Mouse (Mus musculus): ENCODE data around the gene Ctsd.
"Not testable (repeated sequence)": the region's sequence is repeated elsewhere in the genome, so short reads cannot be mapped to it uniquely, and the experiment has no call there.

Ctsd gene

DNA sequence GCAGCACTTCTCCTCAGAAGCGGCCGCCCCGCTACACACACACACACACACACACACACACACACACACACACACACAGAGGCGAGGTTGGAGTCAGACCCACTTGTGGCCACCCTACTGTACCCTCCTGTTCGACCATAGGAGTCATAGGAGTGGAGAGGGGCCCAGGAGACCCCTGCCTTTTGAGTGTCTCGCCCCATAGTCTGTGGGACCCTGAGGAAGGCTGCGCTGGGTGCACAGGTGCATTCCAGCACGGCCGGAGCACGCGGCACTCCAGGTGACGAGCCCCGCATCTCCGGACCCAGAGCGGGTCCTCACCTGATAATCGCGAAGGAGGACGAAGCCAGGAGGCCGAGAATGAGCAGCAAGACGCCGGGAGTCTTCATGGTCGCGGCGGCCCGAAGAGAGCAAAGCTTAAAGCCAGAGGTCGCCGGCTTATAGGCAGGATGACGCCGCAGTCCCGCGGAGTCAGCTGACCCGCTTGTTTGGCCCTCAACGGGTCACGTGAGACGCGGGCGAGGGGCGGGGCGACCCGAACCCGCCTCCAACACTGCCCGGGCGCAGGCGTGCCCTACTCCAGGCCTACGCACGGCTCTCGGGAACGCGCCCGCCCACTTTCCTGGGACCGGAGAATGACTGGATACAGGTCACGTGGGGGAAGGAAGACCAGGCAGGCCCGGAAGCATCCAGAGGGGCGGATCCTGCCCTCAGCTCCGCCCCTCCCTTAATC lies at the start of gene Ctsd:
TSS of gene Ctsd (minus strand) at position 620 of the 730 bp plus-strand sequence.
- peak; percentile 95 for DNase-seq

- DNase-seq: no peak
Observed at GRCm38 (mm10) chr7:142437324-142437723, 49.5 kb upstream of the Ctsd start.

GRCm38 (mm10) chr7:142435524-142435923 lies 47.7 kb upstream of the Ctsd start:
- peak; percentile 51 for DNase-seq

DNA sequence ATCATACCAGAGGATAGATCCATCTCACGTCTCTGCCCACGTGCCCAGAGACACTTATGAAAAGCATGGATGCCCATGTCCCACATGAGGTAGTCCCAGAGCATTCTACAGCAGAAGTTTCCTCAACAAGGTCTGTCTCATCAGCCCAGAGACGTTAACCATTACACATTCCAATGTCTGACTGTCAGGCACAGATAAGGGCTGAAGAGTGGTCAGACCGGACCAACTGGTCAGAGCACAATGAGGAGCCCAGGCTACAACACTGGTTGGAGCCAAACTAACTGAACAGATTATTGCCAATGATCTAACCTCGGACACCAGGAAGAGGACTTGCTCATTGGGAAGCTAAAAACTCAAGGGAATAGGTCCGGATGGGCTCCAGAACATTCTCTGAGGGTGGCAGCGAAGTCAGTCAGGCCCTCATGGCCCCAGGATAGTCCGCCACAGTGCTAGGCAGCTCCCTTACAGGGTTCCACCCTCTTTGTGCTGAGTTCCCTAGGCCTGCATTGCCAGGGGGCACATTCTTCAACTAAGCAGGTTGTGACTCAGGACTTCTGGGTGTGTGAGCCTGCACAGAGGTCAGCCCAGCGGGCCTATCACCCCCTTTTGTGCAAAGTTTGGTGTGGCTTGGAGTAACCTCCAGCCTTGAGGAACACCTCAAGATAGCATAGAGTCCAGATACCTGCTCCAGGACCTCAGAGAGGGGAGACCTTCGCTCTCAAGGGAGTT lies 46.5 kb upstream of the Ctsd start, which contains the start of gene Syt8:
TSS of gene Syt8 (plus strand) at position 714 of the 729 bp plus-strand sequence.
- DNase-seq: no peak

DNA sequence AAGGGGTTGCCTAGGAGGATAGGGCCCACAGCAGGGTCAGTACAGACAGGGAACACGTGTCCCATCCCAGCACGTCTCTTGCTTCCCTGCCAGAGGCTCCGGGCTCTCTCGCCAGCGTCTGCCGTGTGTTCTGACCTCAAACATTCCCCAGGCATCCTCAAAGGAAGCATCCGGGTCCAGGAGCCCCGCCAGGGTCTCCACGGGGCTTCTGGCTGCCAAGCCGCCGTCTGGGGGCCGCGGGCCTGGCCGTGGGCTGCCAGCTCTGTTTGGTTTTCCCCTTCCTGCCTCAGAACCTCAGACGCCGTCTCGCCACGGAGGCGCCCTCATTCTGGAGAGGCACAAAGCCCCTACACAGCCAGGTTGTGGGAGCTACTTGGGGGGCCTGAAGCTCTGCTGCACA lies 45.8 kb upstream of the Ctsd start:
- DNase-seq: no peak

DNA sequence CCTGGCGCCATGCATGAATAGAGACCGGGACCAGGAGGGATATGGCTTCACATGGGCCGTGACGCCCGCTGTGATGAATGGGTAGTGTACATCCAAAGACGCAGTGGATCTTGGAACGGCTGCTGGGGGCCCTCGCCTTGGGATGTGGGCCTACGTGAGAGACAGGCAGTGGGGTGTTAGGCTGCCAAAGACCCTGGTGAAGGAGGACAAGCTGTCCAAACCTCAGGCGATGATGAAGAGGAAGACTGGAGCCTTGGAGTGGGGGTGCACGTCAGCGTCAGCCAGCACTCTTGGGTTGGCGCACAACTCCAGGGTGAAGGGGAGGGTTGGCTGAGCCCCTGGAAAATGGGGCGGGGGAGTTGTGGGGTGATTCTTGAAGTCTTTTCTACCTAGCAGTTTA lies 43.3 kb upstream of the Ctsd start:
- DNase-seq: no peak

DNA sequence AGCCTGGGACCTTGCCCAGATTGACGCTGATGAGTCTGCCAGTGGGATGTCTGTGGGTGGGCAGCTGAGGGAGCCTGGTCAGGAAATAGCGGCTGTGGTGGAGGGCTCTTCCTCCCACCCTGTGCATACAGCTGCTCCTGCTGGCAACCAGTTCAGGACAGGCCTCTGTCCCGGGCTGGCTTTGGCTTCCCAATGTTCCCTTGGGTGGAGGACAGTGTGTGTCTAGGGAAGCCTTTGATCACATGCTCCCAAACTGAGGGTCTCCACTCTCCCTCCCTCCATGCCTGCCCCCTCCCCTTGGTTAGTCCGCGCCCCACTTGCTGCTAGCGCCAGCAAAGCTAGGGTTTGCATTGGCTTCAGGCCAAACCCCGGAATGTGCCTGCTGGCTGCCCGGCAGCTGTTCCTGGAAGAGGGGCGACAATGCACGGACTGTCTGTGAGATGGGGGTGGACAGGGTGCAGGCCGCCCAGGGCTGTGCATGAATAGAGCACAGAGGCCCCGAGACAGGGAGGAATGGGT lies 42.4 kb upstream of the Ctsd start:
- DNase-seq: peak; percentile 68

GRCm38 (mm10) chr7:142428213-142428612 lies 40.4 kb upstream of the Ctsd start:
- DNase-seq: peak; percentile 50

DNA sequence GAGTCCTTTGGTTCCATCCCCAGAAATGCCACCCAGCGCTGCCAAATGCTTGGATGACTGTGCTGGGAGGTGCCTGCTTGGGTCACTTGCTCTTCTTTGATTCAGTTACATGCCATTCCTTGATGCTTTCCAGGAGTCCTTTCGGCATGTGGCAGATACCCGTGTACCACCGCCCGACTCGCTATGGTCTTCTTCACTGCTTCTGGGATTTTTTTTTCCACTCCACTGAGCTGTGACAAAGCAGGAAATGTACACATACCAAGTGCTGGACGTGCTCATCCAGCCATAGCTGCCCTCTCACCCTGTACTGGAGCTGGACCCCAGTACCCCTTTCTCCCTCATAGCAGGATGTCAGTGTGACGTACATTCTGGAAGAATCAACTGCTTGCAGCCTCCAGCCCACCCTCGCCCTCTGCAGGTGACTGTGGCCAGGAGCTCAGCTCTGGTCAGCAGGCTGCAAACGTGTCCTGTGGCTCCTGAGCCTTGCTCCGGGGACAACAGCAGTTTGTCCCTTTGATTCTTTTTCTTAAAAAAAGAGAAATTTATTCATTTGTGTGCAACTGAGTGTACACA lies 37.9 kb upstream of the Ctsd start:
- no peak for DNase-seq

- DNase-seq: no peak
Observed at GRCm38 (mm10) chr7:142421826-142422225, 34.0 kb upstream of the Ctsd start.

GRCm38 (mm10) chr7:142419887-142420286 lies 32.0 kb upstream of the Ctsd start:
- DNase-seq: no peak

GRCm38 (mm10) chr7:142418679-142419078 lies 30.8 kb upstream of the Ctsd start:
- no peak for DNase-seq

DNA sequence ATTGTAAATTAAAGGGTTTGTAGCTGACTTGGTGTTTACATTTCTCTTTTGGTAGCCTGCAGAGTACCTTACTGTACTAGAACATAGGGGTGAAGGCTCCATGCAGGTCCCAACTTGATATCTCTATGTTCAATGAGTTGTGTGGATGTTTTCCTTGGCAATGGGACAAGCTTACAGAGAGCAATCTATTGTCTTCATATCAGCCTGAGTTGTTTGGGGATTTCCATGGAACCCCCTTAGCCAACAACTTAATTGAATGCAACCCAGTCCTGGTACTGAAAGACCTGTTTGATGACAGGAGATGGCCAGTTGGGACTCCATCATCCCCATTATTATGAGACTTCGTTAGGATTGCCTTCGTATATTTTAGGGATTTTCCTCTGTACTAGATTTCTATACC lies 30.2 kb upstream of the Ctsd start:
- DNase-seq: no peak

- no peak for DNase-seq
Observed at GRCm38 (mm10) chr7:142416225-142416624, 28.4 kb upstream of the Ctsd start.

GRCm38 (mm10) chr7:142415314-142415713 lies 27.5 kb upstream of the Ctsd start:
- no peak for DNase-seq

DNA sequence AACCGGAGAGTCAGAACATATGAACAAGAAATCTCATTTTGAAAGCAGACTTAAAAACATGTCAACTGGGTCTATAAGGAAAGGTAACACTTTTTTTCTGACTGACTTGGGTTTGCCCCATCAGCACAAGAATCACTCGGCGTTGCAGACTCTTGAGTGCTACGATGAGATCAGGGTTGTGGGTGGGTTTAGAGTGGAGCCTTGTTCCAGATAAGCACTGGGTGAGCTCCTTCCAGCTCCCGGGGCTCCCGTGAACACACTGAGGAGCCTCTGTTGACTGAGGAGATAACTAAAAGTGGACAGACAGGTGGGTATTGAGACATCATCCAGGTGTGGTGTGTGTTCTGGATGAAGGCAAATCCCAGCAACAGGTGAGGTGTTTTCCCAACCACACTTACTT lies 25.4 kb upstream of the Ctsd start:
- no peak for DNase-seq

GRCm38 (mm10) chr7:142409603-142410002 lies 21.8 kb upstream of the Ctsd start:
- no peak for DNase-seq

- no peak for DNase-seq
Observed at GRCm38 (mm10) chr7:142408686-142409085, 20.8 kb upstream of the Ctsd start.

DNA sequence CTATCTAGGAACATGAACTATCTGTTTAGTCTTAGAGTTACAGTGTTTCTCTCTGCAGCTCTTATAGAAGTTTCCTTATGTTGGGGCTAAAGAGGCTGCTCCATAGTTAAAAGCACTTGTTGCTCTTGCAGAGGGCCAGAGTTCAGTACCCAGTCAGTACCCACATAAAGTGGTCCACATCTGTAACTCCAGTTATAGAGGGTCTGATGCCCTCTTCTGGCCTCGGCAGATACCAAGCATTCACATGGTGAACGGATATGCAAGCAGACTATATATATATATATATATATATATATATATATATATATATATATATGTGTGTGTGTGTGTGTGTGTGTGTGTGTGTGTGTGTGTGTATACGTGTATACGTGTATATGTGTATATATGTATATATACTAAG lies 20.1 kb upstream of the Ctsd start:
- no peak for DNase-seq

GRCm38 (mm10) chr7:142405134-142405533 lies 17.3 kb upstream of the Ctsd start:
- not testable (repeated sequence) for DNase-seq

DNA sequence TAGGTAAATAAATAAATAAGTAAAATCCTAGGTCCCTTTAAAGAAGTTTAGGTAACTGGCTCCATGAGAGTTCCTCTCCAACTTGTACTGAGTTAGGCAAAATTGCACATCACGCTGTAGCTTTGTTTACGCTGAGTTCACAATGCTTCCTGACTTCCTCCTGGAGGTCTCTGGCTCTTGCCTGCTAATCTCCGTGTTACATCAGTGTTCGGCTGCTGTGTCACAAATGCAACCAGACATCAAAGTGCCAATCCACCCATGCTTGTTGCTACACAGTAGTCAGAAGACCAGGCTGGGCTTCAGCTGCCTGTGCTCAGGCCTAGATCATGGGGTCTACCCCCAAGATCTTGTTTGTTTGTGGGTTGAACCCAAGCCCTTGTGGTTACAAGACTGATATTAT lies 15.8 kb upstream of the Ctsd start:
- no peak for DNase-seq

- DNase-seq: peak; percentile 25
Observed at GRCm38 (mm10) chr7:142400750-142401142, 12.9 kb upstream of the Ctsd start.

DNA sequence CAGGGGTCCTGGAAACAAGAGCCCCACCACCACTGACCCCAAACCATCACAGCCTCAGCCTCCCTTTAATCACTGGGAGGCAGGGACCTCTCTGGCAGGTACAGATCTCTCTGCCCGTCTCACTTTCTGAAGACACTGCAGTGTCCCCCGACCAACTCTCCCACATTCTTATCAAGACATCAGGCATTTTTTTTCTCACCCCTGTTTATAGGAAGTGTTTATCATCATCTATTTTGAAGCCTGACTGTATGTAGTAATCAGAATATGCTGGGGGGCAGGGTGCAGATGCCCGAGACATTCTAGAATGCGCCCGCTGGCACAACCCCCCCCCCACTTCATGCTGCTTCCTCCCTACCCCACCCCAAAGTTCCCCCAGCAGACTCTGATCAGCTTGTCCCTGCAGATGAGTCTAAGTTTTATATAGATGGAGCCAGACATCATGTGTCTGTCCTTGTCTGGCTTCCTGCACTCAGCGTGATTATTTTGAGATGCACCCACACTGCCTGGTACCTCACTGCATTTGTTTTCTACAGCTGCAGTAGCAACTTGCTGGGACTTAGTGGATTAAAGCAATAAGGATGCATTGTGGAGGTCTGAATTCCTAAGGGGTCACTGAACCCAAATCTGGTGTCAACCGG lies 12.4 kb upstream of the Ctsd start:
- DNase-seq: no peak

Measured in right cerebral cortex, postnatal 4 days (tissue).